Mouse (Mus musculus) neural tube, embryonic 11.5 days (tissue): ENCODE measurements around the gene Nol7. TPM values are rescaled to one million over a fixed set of nuclear protein-coding genes. Genes with fewer than 3 reads are reported as not detected.

Experiments used
- ATAC-seq: fragments of 200-750 bp; cut with Nextera tagmentation; 2 replicates; pipeline ENCODE4 v1.8.0; 2017; ENCODE audit warnings: moderate number of reproducible peaks, mild to moderate bottlenecking, moderate TSS enrichment, moderate library complexity; ENCODE audit not compliant: insufficient read depth, low FRiP score, low TSS enrichment
- DNase-seq: peaks from one replicate; pipeline ENCODE4 v3.0.0-alpha.2; 2015; ENCODE audit warnings: low spot score
- H3K27ac ChIP-seq: fragments of 300-500 bp; sonication (generic); 2 replicates; pipeline ENCODE4 v1.5.1; 2014; ENCODE audit warnings: low read depth, mild to moderate bottlenecking, low read length
- H3K27me3 ChIP-seq: fragments of 300-500 bp; sonication (generic); 2 replicates; pipeline ENCODE4 v1.6.1; 2014; ENCODE audit warnings: mild to moderate bottlenecking, low read length, mixed read lengths; ENCODE audit not compliant: control insufficient read depth, insufficient read depth
- H3K36me3 ChIP-seq: fragments of 300-500 bp; sonication (generic); 2 replicates; pipeline ENCODE4 v1.6.1; 2014; ENCODE audit warnings: mild to moderate bottlenecking, low read length, moderate library complexity, mixed read lengths; ENCODE audit not compliant: control insufficient read depth, insufficient read depth
- H3K4me1 ChIP-seq: fragments of 300-500 bp; sonication (generic); 2 replicates; pipeline ENCODE4 v1.6.1; 2014; ENCODE audit warnings: low read length, mixed read lengths; ENCODE audit not compliant: control insufficient read depth, insufficient read depth
- H3K4me2 ChIP-seq: fragments of 300-500 bp; sonication (generic); 2 replicates; pipeline ENCODE4 v1.6.1; 2014; ENCODE audit warnings: low read depth, mild to moderate bottlenecking, moderate library complexity
- H3K4me3 ChIP-seq: fragments of 300-500 bp; sonication (generic); 2 replicates; pipeline ENCODE4 v1.5.1; 2014; ENCODE audit warnings: low read depth, low read length
- H3K9ac ChIP-seq: fragments of 300-500 bp; sonication (generic); 2 replicates; pipeline ENCODE4 v1.6.1; 2014; ENCODE audit warnings: mild to moderate bottlenecking, low read length
- H3K9me3 ChIP-seq: fragments of 300-500 bp; sonication (generic); 2 replicates; pipeline ENCODE4 v1.6.1; 2016; ENCODE audit warnings: low read length; ENCODE audit not compliant: control insufficient read depth
- WGBS: fragments of 180-500 bp; shearing (Covaris S2); extraction: QIAGEN DNeasy Blood & Tissue Kit; methylation state at CpG from one replicate; pipeline ENCODE4 v1.1.7; 2014; 5-methylcytosine and 5-hydroxymethylcytosine counted together
- polyA plus RNA-seq: library from polyadenylated mRNA; unstranded; fragments of >200 nt; fragmentation: Nextera tagmentation; extraction: Ambion mirVana; gene quantifications from 2 replicates; pipeline ENCODE4 v1.2.1, GENCODE M21; 2014

The Nol7 gene
- 172 and 184 TPM in 2 replicates for polyA plus RNA-seq

DNA sequence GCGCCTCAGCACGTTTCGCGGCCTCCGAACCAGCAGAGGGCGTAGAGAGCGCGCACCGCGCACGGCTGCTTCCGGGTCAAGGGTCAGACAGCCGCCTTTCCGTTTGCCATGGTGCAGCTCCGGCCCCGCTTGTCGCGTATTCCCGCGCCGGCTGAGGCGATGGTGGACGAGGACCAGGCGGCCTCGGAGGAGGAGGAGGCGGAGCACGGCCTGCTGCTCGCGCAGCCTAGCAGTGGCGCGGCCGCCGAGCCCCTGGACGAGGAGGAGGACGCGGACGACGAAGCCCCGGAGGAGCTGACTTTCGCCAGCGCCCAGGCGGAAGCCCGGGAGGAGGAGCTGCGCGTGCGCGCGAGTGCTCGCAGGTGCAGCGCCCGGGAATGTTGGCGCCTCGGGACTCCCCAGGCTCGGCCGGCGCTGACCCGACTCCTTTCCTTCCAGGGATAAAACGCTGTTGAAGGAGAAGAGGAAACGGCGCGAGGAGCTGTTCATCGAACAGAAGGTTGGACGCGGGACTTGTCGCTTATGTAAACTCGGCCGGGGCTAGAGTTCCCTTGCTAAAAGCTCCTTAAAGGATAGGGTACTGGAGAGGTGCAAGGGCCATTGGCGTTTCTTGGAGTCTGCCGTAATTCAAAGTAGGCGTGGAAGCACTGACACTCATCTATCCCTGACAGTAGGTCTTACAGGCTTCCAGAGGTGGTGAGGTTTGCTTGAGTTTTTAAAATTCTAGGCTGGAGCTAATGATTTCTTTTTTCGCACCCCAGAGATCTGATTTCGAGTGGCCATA is at the start of gene Nol7:
Nol7 (plus strand) TSS at position 94 of the 784 bp plus-strand sequence.
- no peaks in the 10 kb centered on the region for H3K27me3 ChIP-seq
- H3K27ac ChIP-seq, result peak within 1 kb of the TSS; percentile 79
- H3K9me3 ChIP-seq, result no peaks in the 10 kb centered on the region
- 1% methylated on average over 71 of the region's 72 CpGs for WGBS
- no peaks in the 10 kb centered on the region for H3K4me1 ChIP-seq
- DNase-seq, result peak; percentile 94
- H3K4me2 ChIP-seq, result peak within 1 kb of the TSS; percentile 71
- H3K4me3 ChIP-seq, result peak within 1 kb of the TSS; percentile 63
- peak; percentile 92 for ATAC-seq
- peaks cover 4% of the 10 kb centered on the region; the same call in 1 of the 2 replicates for H3K36me3 ChIP-seq
- H3K9ac ChIP-seq, result peak within 1 kb of the TSS; percentile 71

DNA sequence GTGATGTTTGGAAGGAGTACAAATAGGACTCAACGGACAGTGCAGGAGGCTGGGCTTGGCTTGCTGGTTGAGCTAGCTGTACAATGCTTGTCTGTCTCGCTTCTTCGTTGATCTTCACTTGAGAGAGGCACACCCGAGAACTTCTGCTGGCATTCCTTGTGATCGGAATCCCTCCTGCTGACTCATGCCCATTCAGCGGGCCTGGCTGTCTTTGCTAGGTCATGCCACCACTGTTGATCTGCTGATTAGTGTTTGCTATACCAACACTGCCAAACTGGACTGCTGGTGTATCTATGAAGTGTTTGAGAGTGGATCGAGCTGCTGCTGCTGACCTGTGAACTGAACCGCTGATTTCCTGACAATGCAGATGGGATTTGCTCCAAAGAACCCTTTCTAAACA is 48.8 kb upstream of the Nol7 start:
- H3K9me3 ChIP-seq, result no peaks in the 10 kb centered on the region
- H3K27me3 ChIP-seq, result no peaks in the 10 kb centered on the region
- no peak for DNase-seq
- no peaks in the 10 kb centered on the region for H3K36me3 ChIP-seq
- H3K4me2 ChIP-seq, result no peak overlapping the region
- H3K9ac ChIP-seq, result no peak overlapping the region
- H3K27ac ChIP-seq, result no peak overlapping the region
- H3K4me3 ChIP-seq, result no peak overlapping the region
- WGBS, result 86% methylated on average over 8 of the region's 8 CpGs
- ATAC-seq, result no peak
- H3K4me1 ChIP-seq, result no peaks in the 10 kb centered on the region

DNA sequence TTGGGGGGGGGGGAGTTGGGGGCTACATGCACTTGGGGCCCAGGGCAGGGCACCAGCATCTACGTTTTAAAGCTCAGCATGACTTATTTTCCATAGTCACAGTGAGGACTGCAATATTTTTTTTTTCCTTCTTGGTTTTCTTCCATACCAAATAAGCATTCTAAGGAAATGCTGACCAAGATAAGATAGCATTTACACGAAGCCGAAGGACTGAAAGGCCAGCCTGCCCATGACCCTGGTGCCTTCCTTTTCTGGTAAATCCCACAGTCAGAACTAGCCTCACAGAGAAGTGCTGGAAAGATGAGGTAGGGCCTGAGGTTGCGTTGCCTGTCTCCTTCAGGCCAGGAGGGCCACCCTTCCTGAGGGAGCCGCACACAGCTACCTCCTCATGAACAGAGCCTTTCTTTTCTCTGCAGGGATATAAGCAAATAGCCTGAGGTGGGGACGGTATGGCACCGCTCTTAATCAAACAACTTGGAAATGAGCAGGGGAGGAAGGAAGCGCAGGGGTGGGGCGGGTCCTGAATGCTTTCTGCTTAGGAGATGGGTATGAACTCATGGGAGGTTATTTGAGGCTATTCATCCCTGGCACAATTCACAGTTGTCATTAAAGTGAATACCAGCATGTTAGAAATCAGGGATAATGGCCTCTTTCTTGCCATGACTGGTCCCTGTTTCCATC is 47.6 kb upstream of the Nol7 start:
- Histone ChIP-seq H3K27me3 (no peaks in the 10 kb centered on the region), H3K36me3 (no peaks in the 10 kb centered on the region), H3K9ac (no peak overlapping the region), H3K4me2 (no peak overlapping the region), H3K4me3 (no peak overlapping the region), H3K9me3 (no peaks in the 10 kb centered on the region), H3K4me1 (no peaks in the 10 kb centered on the region), H3K27ac (no peak overlapping the region)
- DNase-seq (no peak), ATAC-seq (no peak)
- WGBS, result 73% methylated on average over 9 of the region's 9 CpGs

DNA sequence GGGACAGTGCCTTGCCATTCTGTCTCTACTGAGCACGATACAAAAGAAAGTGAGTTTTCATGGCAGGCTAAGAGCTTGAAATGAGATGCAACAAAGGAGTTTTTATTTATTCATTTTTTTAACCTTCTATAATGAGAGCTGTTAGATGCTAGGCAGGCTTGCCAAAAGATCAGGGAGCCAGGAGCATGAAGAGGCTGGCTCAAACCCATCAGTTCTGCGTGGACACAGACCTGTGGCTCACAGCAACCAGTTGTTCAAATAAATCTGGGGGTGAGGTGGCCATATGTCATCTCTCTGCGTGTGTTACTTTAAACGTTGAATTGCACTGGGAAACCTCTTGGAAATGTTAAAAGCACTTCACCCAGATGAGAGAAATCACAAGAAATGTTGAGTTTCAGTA is 44.8 kb upstream of the Nol7 start:
- H3K27me3 ChIP-seq, result no peaks in the 10 kb centered on the region
- H3K27ac ChIP-seq, result no peak overlapping the region
- H3K9me3 ChIP-seq, result no peaks in the 10 kb centered on the region
- DNase-seq (no peak), ATAC-seq (no peak)
- WGBS, result 66% methylated on average over 4 of the region's 4 CpGs
- no peaks in the 10 kb centered on the region for H3K36me3 ChIP-seq
- H3K4me1 ChIP-seq, result no peaks in the 10 kb centered on the region
- H3K9ac ChIP-seq, result no peak overlapping the region
- no peak overlapping the region for H3K4me3 ChIP-seq
- no peak overlapping the region for H3K4me2 ChIP-seq

DNA sequence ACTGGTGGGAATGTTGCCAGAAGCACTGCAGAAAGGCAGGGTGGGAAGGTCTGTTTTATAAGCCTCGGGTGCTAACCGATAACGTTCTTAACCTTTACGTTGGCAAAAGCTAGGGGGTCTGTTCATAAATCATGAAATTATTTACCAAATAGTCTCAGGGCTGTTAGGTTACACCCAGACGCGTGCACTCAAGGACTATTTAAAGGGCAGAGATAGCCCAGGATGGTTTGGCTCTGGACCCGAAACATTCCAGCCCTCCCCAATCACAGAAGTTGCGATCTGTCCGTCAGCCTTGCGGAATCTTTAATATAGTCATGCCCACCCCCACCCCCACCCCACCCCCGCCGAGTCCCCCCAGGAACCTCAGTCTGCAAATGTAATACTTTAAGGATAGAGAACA is 43.8 kb upstream of the Nol7 start:
- Histone ChIP-seq H3K9ac (no peak overlapping the region), H3K27ac (no peak overlapping the region), H3K9me3 (no peaks in the 10 kb centered on the region), H3K4me1 (no peaks in the 10 kb centered on the region), H3K27me3 (no peaks in the 10 kb centered on the region), H3K36me3 (no peaks in the 10 kb centered on the region), H3K4me2 (no peak overlapping the region), H3K4me3 (no peak overlapping the region)
- DNase-seq, result no peak
- WGBS, result 85% methylated on average over 12 of the region's 12 CpGs
- no peak for ATAC-seq

DNA sequence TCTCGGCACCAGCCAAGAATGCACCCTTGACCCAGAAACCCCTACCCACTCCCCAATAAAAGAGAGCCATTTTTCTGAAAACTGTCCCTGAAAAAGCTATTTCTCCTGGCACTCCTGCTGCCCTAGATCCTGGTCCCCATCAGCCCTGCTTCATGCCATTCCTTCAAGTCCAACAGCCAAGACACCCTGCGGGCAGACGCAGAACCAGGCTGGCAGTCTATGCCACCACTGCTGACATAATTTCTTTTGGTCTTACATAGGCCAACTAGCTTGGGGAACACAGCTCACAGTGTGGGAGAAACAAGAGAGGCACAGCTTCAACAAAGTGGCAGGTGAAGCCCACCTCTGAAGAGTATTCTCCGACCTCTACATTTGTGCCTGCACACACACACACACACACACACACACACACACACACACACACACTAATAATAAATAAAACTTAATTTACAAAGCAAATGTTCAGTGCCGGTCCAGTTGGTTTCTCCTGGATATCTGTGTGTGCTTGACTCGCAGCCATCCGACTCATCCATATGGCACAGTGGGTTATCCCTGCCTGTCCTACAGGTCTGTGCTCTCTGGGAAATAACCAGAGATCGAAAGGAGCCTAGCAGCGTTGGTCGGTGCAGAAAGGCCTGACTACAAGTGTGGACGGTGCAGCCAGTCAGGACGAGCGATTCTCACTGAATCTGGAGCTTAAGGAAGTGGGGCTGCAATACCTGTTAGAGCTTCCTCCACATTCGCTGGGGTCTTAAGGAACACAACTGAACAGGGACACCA is 41.7 kb upstream of the Nol7 start:
- 89% methylated on average over 14 of the region's 14 CpGs for WGBS
- no peak overlapping the region for H3K4me3 ChIP-seq
- H3K4me1 ChIP-seq, result no peaks in the 10 kb centered on the region
- ATAC-seq (no peak), DNase-seq (no peak)
- no peak overlapping the region for H3K9ac ChIP-seq
- H3K9me3 ChIP-seq, result no peaks in the 10 kb centered on the region
- no peak overlapping the region for H3K4me2 ChIP-seq
- H3K36me3 ChIP-seq, result no peaks in the 10 kb centered on the region
- H3K27ac ChIP-seq, result no peak overlapping the region
- H3K27me3 ChIP-seq, result no peaks in the 10 kb centered on the region

DNA sequence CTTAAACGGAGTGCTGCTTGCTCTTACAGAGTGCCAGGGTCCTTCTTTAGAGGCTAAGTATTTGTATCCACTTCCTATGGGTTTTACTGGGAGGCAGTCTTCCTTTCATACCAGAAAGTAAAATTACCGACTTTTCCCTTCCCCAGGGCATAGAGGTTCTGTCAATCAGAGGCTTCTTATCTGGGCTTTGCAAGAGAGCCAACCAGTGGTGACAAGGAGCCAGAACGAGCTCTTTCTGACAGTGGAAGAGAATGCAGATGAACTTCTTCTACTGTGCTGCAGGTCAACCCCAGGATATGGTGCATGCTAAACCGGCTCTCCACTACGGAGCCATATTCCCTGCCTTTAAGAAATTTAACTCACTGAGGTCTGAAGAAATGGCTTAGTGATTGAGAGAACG is 37.7 kb upstream of the Nol7 start:
- Histone ChIP-seq H3K9ac (no peak overlapping the region), H3K4me2 (no peak overlapping the region), H3K4me3 (no peak overlapping the region), H3K36me3 (no peaks in the 10 kb centered on the region), H3K27ac (no peak overlapping the region), H3K9me3 (no peaks in the 10 kb centered on the region), H3K27me3 (no peaks in the 10 kb centered on the region), H3K4me1 (no peaks in the 10 kb centered on the region)
- ATAC-seq (no peak), DNase-seq (no peak)
- WGBS, result 73% methylated on average over 6 of the region's 6 CpGs

DNA sequence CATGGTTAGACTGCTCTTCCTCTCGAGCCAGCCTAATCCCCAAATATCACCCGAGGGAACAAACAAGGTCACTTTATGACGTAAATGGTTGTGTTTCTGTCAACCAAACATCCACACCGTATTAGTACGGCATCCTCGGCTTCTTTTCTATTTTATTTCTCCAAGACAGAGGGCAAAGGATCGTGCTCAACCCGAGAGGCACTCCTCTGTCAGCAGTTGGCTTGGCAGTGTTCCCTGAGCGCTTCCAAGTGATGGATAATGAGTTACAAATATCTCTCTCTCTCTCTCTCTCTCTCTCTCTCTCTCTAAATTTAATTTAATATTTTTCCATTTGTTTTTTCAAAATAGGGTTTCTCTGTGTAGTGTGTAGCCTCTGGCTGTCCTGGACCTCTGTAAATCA is 35.8 kb upstream of the Nol7 start:
- WGBS, result 92% methylated on average over 9 of the region's 9 CpGs
- H3K9me3 ChIP-seq, result no peaks in the 10 kb centered on the region
- DNase-seq, result no peak

More for the DNA sequence above, 35.8 kb upstream of the Nol7 start:
- Histone ChIP-seq H3K9ac (no peak overlapping the region), H3K4me2 (no peak overlapping the region), H3K36me3 (no peaks in the 10 kb centered on the region), H3K27ac (no peak overlapping the region), H3K4me3 (no peak overlapping the region), H3K4me1 (0 out of 2 replicates have a peak, but pooled peaks cover 3% of the 10 kb centered on the region), H3K27me3 (no peaks in the 10 kb centered on the region)
- ATAC-seq, result no peak
